Mouse (Mus musculus) subcutaneous adipose tissue, adult 2 months (tissue): ENCODE results near the gene Xrcc3. TPM values are rescaled to one million over a fixed set of nuclear protein-coding genes. Genes with fewer than 3 reads are reported as not detected.

Source experiments
- polyA plus RNA-seq: library from polyadenylated mRNA; depleted of rRNA; stranded (reverse); fragments of >200 nt; gene quantifications from 2 replicates; pipeline ENCODE4 v1.2.3, GENCODE M21; 2012; ENCODE audit warnings: low replicate concordance; rRNA removed

Gene Xrcc3
- 11.1 and 16.7 TPM in 2 replicates for polyA plus RNA-seq

GRCm38 (mm10) chr12:111813766-111814617 lies at the start of gene Xrcc3, which contains the start of gene Zfyve21:
TSS of gene Xrcc3 (minus strand) at chr12:111813873.
TSS of gene Zfyve21 (plus strand) at chr12:111814170.

GRCm38 (mm10) chr12:111758381-111759175 lies 55.1 kb downstream of the Xrcc3 start, which contains the start of gene Klc1:
TSS of gene Klc1 (plus strand) at chr12:111758849.

Other genes with a start within 250 kb of the Xrcc3 start
- gene Mark3, start 239.3 kb downstream of the Xrcc3 start, polyA plus RNA-seq, result 31.0 and 40.9 TPM in 2 replicates
- 198 and 1,175 TPM in 2 replicates for gene Ckb, start 141.5 kb downstream of the Xrcc3 start, polyA plus RNA-seq
- 32.3 and 59.8 TPM in 2 replicates for gene Trmt61a, start 135.8 kb downstream of the Xrcc3 start, polyA plus RNA-seq
- gene Bag5, start 100.6 kb downstream of the Xrcc3 start, polyA plus RNA-seq, result 13.9 and 20.3 TPM in 2 replicates
- gene Apopt1, start 100.6 kb downstream of the Xrcc3 start, polyA plus RNA-seq, result 47.9 and 54.2 TPM in 2 replicates
- 58.9 and 93.0 TPM in 2 replicates for gene Klc1, start 55.0 kb downstream of the Xrcc3 start, polyA plus RNA-seq
- gene Zfyve21, start 297 bp upstream of the Xrcc3 start, polyA plus RNA-seq, result 89.7 and 108 TPM in 2 replicates
- gene Ppp1r13b, start 94.2 kb upstream of the Xrcc3 start, polyA plus RNA-seq, result 16.9 and 28.2 TPM in 2 replicates
- gene Atp5mpl, start 153.1 kb upstream of the Xrcc3 start, polyA plus RNA-seq, result 65.9 and 81.2 TPM in 2 replicates
- 0.04 TPM in 1 of 2 replicates, not detected in the other for gene Tdrd9, start 157.7 kb upstream of the Xrcc3 start, polyA plus RNA-seq
- gene Rd3l, start 167.4 kb upstream of the Xrcc3 start, polyA plus RNA-seq, result not detected in 2 replicates